Mouse (Mus musculus): ENCODE measurements around the gene Slc41a3.

- TF ChIP-seq CTCF (IDR thresholded peaks at IDR 0.05; ENCODE audit: low read depth, low read length) (no peak), TAL1 (conservative IDR thresholded peaks at IDR 0.05; ENCODE audit: low read depth, low read length) (no peak), GATA2 (IDR thresholded peaks at IDR 0.05; ENCODE audit: borderline replicate concordance, low read depth, low read length) (no peak), GATA1 (IDR thresholded peaks at IDR 0.05; ENCODE audit: borderline replicate concordance, low read length) (no peak), POLR2AphosphoS5 (IDR thresholded peaks at IDR 0.05; ENCODE audit: insufficient replicate concordance, low read depth, low read length) (no peak)
Measured at GRCm38 (mm10) chr6:90643057-90643456, 38.5 kb downstream of the Slc41a3 start.
